Mouse (Mus musculus): Measurements from ENCODE around the gene Hist1h3i. TPM values are rescaled to one million over a fixed set of nuclear protein-coding genes. Genes with fewer than 3 reads are reported as not detected.

The Hist1h3i gene
- total RNA-seq (2023) = 100 to 1,000 TPM in 1 of 2 experiments, 10 to 100 TPM in 1; 89.3 to 207 TPM

DNA sequence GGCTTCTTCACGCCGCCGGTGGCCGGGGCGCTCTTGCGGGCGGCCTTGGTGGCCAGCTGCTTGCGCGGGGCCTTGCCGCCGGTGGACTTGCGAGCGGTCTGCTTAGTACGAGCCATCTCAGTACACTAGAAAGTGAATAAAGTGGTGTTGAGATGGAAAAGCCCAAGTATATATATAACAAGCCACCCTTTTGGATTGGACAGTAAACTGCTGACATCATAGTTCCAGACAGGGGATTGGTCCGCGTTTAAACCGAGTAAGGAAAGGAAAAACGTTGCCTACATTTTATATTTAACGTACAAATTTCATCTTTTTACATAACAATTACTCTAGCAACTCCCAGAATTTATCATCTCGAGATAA lies at the start of gene Hist1h3i:
Gene Hist1h3i (minus strand): TSS at position 116 of the 363 bp plus-strand sequence.

DNA sequence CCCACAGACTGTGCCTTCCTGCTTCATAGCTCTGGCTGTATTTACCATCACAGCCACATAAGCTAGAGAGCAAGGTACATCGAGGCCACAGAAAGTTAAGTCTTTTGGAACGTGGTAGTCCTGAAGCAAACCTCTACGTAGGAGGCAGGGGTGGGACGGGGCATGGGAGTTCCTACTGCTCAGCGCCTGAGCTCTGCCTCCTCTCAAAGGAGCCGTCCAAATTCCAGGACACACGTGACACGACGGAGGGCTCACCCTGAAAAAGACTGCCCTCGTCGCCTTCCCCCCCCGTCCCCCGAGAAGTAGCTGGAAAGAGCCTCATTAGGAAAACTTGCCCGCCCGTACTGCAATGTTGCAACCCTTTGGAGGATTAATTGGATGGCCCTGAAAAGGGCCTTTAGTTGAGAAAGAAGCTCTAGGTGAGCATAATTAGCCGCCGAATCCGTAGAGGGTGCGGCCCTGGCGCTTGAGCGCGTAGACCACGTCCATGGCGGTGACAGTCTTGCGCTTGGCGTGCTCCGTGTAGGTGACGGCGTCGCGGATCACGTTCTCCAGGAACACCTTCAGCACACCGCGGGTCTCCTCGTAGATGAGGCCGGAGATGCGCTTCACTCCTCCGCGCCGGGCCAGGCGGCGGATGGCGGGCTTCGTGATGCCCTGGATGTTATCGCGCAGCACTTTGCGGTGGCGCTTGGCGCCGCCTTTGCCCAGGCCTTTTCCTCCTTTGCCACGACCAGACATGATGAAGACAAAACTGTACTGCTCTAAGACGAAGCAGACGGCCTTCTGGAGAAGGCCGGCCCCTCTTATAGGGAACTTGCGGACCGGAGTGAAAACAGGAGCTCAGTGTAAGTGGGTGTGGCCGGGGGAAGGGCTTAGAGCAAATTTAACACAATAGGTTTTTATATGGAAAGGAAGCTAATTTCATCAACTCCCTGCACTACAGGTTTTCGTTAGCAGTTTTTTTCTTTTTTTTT lies 48.5 kb upstream of the Hist1h3i start, which contains the start of gene Hist1h4n:
Gene Hist1h4n (minus strand): TSS at position 779 of the 977 bp plus-strand sequence.

DNA sequence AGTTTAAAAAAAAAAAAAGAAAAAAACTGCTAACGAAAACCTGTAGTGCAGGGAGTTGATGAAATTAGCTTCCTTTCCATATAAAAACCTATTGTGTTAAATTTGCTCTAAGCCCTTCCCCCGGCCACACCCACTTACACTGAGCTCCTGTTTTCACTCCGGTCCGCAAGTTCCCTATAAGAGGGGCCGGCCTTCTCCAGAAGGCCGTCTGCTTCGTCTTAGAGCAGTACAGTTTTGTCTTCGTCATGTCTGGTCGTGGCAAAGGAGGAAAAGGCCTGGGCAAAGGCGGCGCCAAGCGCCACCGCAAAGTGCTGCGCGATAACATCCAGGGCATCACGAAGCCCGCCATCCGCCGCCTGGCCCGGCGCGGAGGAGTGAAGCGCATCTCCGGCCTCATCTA lies 28.4 kb upstream of the Hist1h3i start, which contains the start of gene Hist1h4m:
Gene Hist1h4m (plus strand): TSS at position 208 of the 400 bp plus-strand sequence.

DNA sequence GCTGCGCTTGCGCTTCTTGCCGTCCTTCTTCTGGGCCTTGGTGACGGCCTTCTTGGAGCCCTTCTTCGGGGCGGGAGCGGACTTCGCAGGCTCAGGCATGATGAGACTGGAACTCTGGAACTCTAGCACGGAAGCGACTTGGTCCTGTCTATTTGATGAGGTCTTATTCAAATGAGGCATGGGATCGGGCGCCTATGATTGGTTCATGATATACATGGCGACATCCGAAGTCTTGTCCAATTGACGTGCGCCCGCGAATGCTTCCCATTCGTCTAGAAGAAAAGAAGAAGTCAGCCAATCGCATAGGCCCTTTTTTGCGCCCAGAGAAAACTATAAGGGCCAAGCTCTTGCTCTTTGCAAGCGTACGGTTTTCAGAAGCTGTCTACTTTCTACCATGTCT lies 26.9 kb upstream of the Hist1h3i start, which contains the start of the genes Hist1h2bq and Hist1h2ao:
Gene Hist1h2bq (minus strand): TSS at position 125 of the 400 bp plus-strand sequence.
Gene Hist1h2ao (plus strand): TSS at position 393 of the 400 bp plus-strand sequence.

DNA sequence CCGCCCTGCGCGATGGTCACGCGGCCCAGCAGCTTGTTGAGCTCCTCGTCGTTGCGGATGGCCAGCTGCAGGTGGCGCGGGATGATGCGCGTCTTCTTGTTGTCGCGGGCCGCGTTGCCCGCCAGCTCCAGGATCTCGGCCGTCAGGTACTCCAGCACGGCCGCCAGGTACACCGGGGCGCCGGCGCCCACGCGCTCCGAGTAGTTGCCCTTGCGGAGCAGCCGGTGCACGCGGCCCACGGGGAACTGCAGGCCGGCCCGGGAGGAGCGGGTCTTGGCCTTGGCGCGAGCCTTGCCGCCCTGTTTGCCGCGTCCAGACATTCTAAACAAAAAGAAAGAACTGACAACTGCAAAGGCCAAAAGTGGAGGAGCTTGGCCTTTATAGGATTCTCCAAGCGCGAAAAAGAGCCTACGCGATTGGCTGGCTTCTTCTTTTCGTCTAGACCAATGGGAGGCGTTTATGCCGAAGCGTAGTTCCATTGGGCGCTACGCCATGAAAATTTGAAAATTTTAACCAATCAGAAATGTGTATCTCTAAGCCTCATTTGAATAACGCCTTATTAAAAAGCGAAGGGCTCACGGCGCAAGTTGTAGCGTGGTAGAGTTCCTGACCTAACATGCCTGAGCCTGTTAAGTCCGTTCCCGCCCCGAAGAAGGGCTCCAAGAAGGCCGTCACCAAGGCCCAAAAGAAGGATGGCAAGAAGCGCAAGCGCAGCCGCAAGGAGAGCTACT lies 3.9 kb upstream of the Hist1h3i start, which contains the start of the genes Hist1h2an and Hist1h2bp:
Gene Hist1h2an (minus strand): TSS at position 320 of the 731 bp plus-strand sequence.
Gene Hist1h2bp (plus strand): TSS at position 563 of the 731 bp plus-strand sequence.

DNA sequence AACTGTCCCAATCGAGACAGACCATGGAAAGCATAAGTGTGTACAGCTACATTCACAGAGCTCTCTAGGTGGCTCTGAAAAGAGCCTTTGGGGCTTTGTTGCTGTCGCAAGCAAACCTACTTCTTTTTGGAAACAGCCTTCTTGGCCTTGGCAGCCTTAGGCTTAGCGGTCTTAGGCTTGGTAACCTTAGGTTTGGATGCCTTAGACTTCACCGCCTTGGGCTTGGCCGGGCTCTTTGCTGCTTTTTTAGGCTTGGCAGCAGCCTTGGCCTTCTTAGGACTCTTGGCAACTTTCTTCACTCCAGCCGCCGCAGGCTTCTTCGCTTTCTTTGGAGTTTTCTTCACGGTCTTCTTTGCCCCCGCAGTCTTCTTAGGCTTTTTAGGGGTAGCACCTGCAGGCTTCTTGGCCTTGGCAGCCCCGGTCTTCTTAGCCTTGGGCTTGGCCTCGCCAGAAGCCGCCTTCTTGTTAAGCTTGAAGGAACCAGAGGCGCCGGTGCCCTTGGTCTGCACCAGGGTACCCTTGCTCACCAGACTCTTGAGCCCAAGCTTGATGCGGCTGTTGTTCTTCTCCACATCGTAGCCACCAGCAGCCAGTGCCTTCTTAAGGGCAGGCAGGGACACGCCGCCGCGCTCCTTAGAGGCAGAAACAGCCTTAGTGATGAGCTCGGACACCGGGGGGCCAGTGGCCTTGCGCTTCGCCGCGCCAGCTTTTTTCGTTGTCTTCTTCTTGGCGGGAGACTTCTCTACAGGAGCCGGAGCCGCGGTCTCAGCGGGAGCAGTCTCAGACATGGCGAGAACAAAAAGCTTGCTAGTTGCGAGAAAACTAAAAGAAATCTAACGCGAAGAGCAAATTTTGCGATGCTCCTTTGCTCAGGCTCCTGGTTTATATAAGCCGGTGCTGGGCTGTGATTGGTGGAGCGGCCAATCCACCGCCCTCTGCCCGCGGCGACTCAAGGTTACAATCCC lies 3.1 kb downstream of the Hist1h3i start, which contains the start of gene Hist1h1b:
Gene Hist1h1b (minus strand): TSS at position 859 of the 965 bp plus-strand sequence.

DNA sequence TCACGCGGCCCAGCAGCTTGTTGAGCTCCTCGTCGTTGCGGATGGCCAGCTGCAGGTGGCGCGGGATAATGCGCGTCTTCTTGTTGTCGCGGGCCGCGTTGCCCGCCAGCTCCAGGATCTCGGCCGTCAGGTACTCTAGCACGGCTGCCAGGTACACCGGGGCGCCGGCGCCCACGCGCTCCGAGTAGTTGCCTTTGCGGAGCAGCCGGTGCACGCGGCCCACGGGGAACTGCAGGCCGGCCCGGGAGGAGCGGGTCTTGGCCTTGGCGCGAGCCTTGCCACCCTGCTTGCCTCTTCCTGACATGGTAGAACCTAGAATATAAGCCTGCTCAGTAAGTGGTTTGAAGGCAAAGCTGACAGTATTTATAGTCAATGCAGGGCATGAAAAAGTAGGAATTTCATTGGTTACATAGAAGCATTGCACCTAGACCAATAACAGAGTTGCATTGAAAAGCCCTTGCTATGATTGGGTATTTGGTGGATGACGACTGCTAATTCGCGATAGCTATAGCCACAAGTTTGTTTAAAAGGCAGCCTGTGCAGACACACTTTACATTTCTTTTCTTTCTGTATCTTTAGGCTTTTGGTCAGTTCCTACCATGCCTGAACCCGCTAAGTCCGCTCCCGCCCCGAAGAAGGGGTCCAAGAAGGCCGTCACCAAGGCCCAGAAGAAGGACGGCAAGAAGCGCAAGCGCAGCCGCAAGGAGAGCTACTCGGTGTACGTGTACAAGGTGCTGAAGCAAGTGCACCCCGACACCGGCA lies 29.5 kb downstream of the Hist1h3i start, which contains the start of the genes Hist1h2ak and Hist1h2bn:
Gene Hist1h2ak (minus strand): TSS at position 304 of the 762 bp plus-strand sequence.
Gene Hist1h2bn (plus strand): TSS at position 600 of the 762 bp plus-strand sequence.

DNA sequence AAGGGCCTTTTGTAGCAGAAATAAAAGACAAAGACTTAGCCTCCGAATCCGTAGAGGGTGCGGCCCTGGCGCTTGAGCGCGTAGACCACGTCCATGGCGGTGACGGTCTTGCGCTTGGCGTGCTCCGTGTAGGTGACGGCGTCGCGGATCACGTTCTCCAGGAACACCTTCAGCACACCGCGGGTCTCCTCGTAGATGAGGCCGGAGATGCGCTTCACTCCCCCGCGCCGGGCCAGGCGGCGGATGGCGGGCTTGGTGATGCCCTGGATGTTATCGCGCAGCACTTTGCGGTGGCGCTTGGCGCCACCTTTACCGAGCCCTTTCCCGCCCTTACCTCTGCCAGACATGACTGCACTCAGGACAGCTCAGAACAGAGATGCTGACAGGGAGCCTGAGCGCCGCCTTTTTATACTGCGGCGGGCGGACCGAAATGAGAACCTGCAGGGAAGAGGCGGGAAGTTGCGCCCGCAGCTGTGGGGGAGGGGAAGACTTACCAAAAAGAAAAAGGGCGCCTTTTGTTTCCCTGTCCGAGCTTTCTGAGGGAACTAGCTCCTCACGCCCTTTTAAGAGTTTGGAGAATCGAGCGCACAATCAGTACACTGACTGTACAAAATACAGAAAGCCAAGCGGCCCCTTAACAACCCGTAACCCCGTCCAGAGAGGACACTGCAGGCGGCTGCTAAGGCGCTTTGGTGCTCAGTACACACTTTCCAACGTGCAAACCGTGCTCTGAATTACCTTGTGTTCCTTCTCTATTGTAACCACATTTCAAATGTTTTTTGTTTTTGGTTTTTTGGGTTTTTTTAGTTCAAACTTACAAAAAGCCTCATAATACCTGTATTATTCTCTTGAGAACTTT lies 32.8 kb downstream of the Hist1h3i start, which contains the start of gene Hist1h4k:
Gene Hist1h4k (minus strand): TSS at position 347 of the 859 bp plus-strand sequence.

DNA sequence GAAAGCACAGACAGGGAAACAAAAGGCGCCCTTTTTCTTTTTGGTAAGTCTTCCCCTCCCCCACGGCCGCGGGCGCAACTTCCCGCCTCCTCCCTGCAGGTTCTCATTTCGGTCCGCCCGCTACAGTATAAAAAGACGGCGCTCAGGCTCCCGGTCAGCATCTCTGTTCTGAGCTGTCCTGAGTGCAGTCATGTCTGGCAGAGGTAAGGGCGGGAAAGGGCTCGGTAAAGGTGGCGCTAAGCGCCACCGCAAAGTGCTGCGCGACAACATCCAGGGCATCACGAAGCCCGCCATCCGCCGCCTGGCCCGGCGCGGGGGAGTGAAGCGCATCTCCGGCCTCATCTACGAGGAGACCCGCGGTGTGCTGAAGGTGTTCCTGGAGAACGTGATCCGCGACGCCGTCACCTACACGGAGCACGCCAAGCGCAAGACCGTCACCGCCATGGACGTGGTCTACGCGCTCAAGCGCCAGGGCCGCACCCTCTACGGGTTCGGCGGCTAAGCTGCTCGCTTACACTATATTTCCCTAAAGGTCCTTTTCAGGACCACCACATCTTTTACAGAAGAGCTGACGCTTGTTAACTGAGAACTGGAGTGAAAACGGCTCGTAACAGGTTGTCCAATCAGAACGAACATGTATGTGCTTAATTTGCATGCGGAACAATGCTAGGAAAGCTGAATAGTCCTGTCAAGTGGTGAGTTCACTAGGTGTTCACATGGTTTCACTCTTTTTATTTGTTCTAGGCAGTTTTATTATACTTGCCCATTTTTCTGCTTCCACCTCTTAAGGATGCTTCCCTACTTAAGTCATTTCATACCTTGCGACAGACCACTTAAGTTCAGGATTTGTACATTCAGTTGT lies 48.0 kb downstream of the Hist1h3i start, which contains the start of gene Hist1h4j:
Gene Hist1h4j (plus strand): TSS at position 159 of the 862 bp plus-strand sequence.

Other genes starting within 250 kb of the Hist1h3i start
- gene Olfr1366, start 240.6 kb downstream of the Hist1h3i start, total RNA-seq (2023) = not detected
- gene Olfr1535, start 223.5 kb downstream of the Hist1h3i start, total RNA-seq (2023) = not detected
- not detected for gene Olfr1364, start 201.6 kb downstream of the Hist1h3i start, total RNA-seq (2023)
- gene Olfr1362, start 169.3 kb downstream of the Hist1h3i start, total RNA-seq (2023) = not detected
- not detected for gene Olfr11, start 140.9 kb downstream of the Hist1h3i start, total RNA-seq (2023)
- not detected for gene Olfr1361, start 120.0 kb downstream of the Hist1h3i start, total RNA-seq (2023)
- not detected for gene Olfr1360, start 106.0 kb downstream of the Hist1h3i start, total RNA-seq (2023)
- not detected for gene Olfr1359, start 85.3 kb downstream of the Hist1h3i start, total RNA-seq (2023)
- gene Hist1h2bl, start 67.2 kb downstream of the Hist1h3i start, total RNA-seq (2023) = 100 to 1,000 TPM in 1 of 2 experiments, 10 to 100 TPM in 1; 41.0 to 101 TPM
- 10 to 100 TPM; 69.0 to 85.5 TPM for gene Hist1h2ai, start 66.9 kb downstream of the Hist1h3i start, total RNA-seq (2023)
- 100 to 1,000 TPM in 1 of 2 experiments, 10 to 100 TPM in 1; 63.3 to 163 TPM for gene Hist1h3h, start 65.7 kb downstream of the Hist1h3i start, total RNA-seq (2023)
- gene Hist1h2bm, start 61.3 kb downstream of the Hist1h3i start, total RNA-seq (2023) = 10 to 100 TPM in 1 of 2 experiments, 1 to 10 TPM in 1; 9.3 to 35.0 TPM
- 10 to 100 TPM in 1 of 2 experiments, 1 to 10 TPM in 1; 9.9 to 32.0 TPM for gene Hist1h4j, start 48.3 kb downstream of the Hist1h3i start, total RNA-seq (2023)
- 100 to 1,000 TPM; 339 to 539 TPM for gene Hist1h4k, start 32.9 kb downstream of the Hist1h3i start, total RNA-seq (2023)
- gene Hist1h2ak, start 29.5 kb downstream of the Hist1h3i start, total RNA-seq (2023) = 10 to 100 TPM; 34.6 to 52.1 TPM
- 100 to 1,000 TPM in 1 of 2 experiments, 10 to 100 TPM in 1; 62.8 to 108 TPM for gene Hist1h2bn, start 29.2 kb downstream of the Hist1h3i start, total RNA-seq (2023)
- gene Hist1h1b, start 2.7 kb downstream of the Hist1h3i start, total RNA-seq (2023) = 10 to 100 TPM; 20.5 to 68.4 TPM
- 10 to 100 TPM in 1 of 2 experiments, 1 to 10 TPM in 1; 8.2 to 18.6 TPM for gene Hist1h2an, start 3.8 kb upstream of the Hist1h3i start, total RNA-seq (2023)
- gene Hist1h2bp, start 4.1 kb upstream of the Hist1h3i start, total RNA-seq (2023) = 10 to 100 TPM; 22.1 to 55.1 TPM
- 100 to 1,000 TPM in 1 of 2 experiments, 10 to 100 TPM in 1; 85.1 to 138 TPM for gene Hist1h2bq, start 26.8 kb upstream of the Hist1h3i start, total RNA-seq (2023)
- gene Hist1h2ao, start 27.1 kb upstream of the Hist1h3i start, total RNA-seq (2023) = 100 to 1,000 TPM; 104 to 232 TPM
- gene Hist1h4m, start 28.4 kb upstream of the Hist1h3i start, total RNA-seq (2023) = 100 to 1,000 TPM; 266 to 341 TPM
- gene Hist1h4n, start 48.8 kb upstream of the Hist1h3i start, total RNA-seq (2023) = 100 to 1,000 TPM in 1 of 2 experiments, 10 to 100 TPM in 1; 17.4 to 191 TPM
- 10 to 100 TPM; 52.5 to 94.4 TPM for gene Hist1h2ap, start 50.1 kb upstream of the Hist1h3i start, total RNA-seq (2023)
- gene Hist1h2br, start 50.4 kb upstream of the Hist1h3i start, total RNA-seq (2023) = 100 to 1,000 TPM in 1 of 2 experiments, 10 to 100 TPM in 1; 85.9 to 136 TPM
- under 1 TPM; 0.36 to 0.67 TPM for gene Zfp184, start 161.7 kb upstream of the Hist1h3i start, total RNA-seq (2023)
- gene Pom121l2, start 197.8 kb upstream of the Hist1h3i start, total RNA-seq (2023) = not detected
- gene Prss16, start 226.4 kb upstream of the Hist1h3i start, total RNA-seq (2023) = under 1 TPM in 1 of 2 experiments, not detected in 1; 0.93 TPM